In genomic region chr7:34407492-34407891, GRCm38 (mm10) we compare ENCODE assay signal across 8 mouse cellular contexts. TPM values are rescaled to one million over a fixed set of nuclear protein-coding genes. Genes with fewer than 3 reads are reported as not detected.
DNase-seq lines count a peak whose midpoint lies in the region; ATAC-seq and TF ChIP-seq lines count a peak whose summit lies in the region.

No protein-coding gene starts in this region.

- no peak overlapping the region for H3K4me2 ChIP-seq in heart, embryonic 11.5 days
- H3K4me2 ChIP-seq in forebrain, embryonic 13.5 days: peak overlapping the region; percentile 33
- H3K4me2 ChIP-seq in hindbrain, embryonic 13.5 days: peak overlapping the region; percentile 30
- H3K4me2 ChIP-seq in liver, embryonic 11.5 days: no peak overlapping the region

- TF ChIP-seq CTCF in E14TG2a.4 (conservative IDR thresholded peaks at IDR 0.05; ENCODE audit: low read length): peak; percentile 36

- no peaks in the 10 kb centered on the region for H3K9me3 ChIP-seq in heart, embryonic 11.5 days (replicated peaks; ENCODE audit: control insufficient read depth, low read length)
- H3K9me3 ChIP-seq in E14TG2a.4 (ENCODE audit: low read length): no peaks in the 10 kb centered on the region
- no peaks in the 10 kb centered on the region for H3K9me3 ChIP-seq in forebrain, embryonic 13.5 days (replicated peaks)
- H3K9me3 ChIP-seq in hindbrain, embryonic 13.5 days: no peaks in the 10 kb centered on the region
- H3K9me3 ChIP-seq in liver, embryonic 11.5 days (ENCODE audit: control insufficient read depth, low read length): no peaks in the 10 kb centered on the region

- no peaks in the 10 kb centered on the region for H3K4me1 ChIP-seq in heart, embryonic 11.5 days (ENCODE audit: control insufficient read depth, insufficient read depth, low read length)
- H3K4me1 ChIP-seq in E14TG2a.4 (replicated peaks; ENCODE audit: low read depth, low read length): peaks cover 29% of the 10 kb centered on the region
- no peaks in the 10 kb centered on the region for H3K4me1 ChIP-seq in forebrain, embryonic 13.5 days
- H3K4me1 ChIP-seq in hindbrain, embryonic 13.5 days (replicated peaks): no peaks in the 10 kb centered on the region
- no peaks in the 10 kb centered on the region for H3K4me1 ChIP-seq in liver, embryonic 11.5 days (replicated peaks; ENCODE audit: control insufficient read depth, insufficient read depth, low read length)

- no peak overlapping the region for H3K9ac ChIP-seq in heart, embryonic 11.5 days (ENCODE audit: low read depth, low read length)
- peak overlapping the region; percentile 30; the same call in 1 of the 2 replicates for H3K9ac ChIP-seq in forebrain, embryonic 13.5 days
- no peak overlapping the region for H3K9ac ChIP-seq in hindbrain, embryonic 13.5 days
- no peak overlapping the region for H3K9ac ChIP-seq in liver, embryonic 11.5 days (ENCODE audit: low read depth, low read length)

- no peak overlapping the region for H3K4me3 ChIP-seq in heart, embryonic 11.5 days (ENCODE audit: low read depth, low read length)
- H3K4me3 ChIP-seq in E14TG2a.4 (replicated peaks; ENCODE audit: low read length): no peak overlapping the region
- H3K4me3 ChIP-seq in forebrain, embryonic 13.5 days: no peak overlapping the region
- H3K4me3 ChIP-seq in hindbrain, embryonic 13.5 days: no peak overlapping the region
- H3K4me3 ChIP-seq in liver, embryonic 11.5 days (ENCODE audit: low read depth, low read length): no peak overlapping the region

- no peak for ATAC-seq in heart, embryonic 11.5 days (replicated peaks; ENCODE audit: insufficient number of reproducible peaks, low FRiP score, low TSS enrichment)
- peak; percentile 73 for ATAC-seq in forebrain, embryonic 13.5 days
- peak; percentile 43; the same call in 1 of the 2 replicates for ATAC-seq in hindbrain, embryonic 13.5 days (ENCODE audit: low FRiP score)
- no peak for ATAC-seq in liver, embryonic 11.5 days (replicated peaks; ENCODE audit: low FRiP score)

- no peak overlapping the region for H3K27ac ChIP-seq in heart, embryonic 11.5 days (ENCODE audit: low read depth, low read length)
- H3K27ac ChIP-seq in forebrain, embryonic 13.5 days: no peak overlapping the region
- H3K27ac ChIP-seq in hindbrain, embryonic 13.5 days: no peak overlapping the region
- H3K27ac ChIP-seq in liver, embryonic 11.5 days (ENCODE audit: low read depth, low read length): no peak overlapping the region

- 8% methylated on average over 8 of the region's 8 CpGs for WGBS in heart, embryonic 11.5 days (ENCODE audit: insufficient replicate concordance)
- WGBS in forebrain, embryonic 13.5 days: 8% methylated on average over 8 of the region's 8 CpGs
- WGBS in hindbrain, embryonic 13.5 days: 8% methylated on average over 8 of the region's 8 CpGs
- 13% methylated on average over 8 of the region's 8 CpGs for WGBS in liver, embryonic 11.5 days

- H3K27me3 ChIP-seq in heart, embryonic 11.5 days (ENCODE audit: control insufficient read depth, insufficient read depth, low read length): no peaks in the 10 kb centered on the region
- H3K27me3 ChIP-seq in E14TG2a.4 (ENCODE audit: insufficient read depth, low read length): 0 out of 2 replicates have a peak, but pooled peaks cover 2% of the 10 kb centered on the region
- H3K27me3 ChIP-seq in forebrain, embryonic 13.5 days: no peaks in the 10 kb centered on the region
- 0 out of 2 replicates have a peak, but pooled peaks cover 2% of the 10 kb centered on the region for H3K27me3 ChIP-seq in hindbrain, embryonic 13.5 days
- no peaks in the 10 kb centered on the region for H3K27me3 ChIP-seq in liver, embryonic 11.5 days (replicated peaks; ENCODE audit: control insufficient read depth, insufficient read depth, low read length)

- H3K36me3 ChIP-seq in heart, embryonic 11.5 days (ENCODE audit: control insufficient read depth, insufficient read depth, low read length): no peaks in the 10 kb centered on the region
- H3K36me3 ChIP-seq in E14TG2a.4 (ENCODE audit: insufficient read depth, low read length): no peaks in the 10 kb centered on the region
- no peaks in the 10 kb centered on the region for H3K36me3 ChIP-seq in forebrain, embryonic 13.5 days (ENCODE audit: poor library complexity, severe bottlenecking)
- H3K36me3 ChIP-seq in hindbrain, embryonic 13.5 days: no peaks in the 10 kb centered on the region
- no peaks in the 10 kb centered on the region for H3K36me3 ChIP-seq in liver, embryonic 11.5 days (ENCODE audit: control insufficient read depth, insufficient read depth, low read length)

- peak; percentile 90 for DNase-seq in heart, adult 11 months
- peak; percentile 38 for DNase-seq in cerebellum, adult 11 months
- DNase-seq in liver, embryonic 11.5 days (ENCODE audit: low spot score): peak; percentile 40
- DNase-seq in neural tube, embryonic 10.5 days (ENCODE audit: extremely low spot score, low spot score): peak; percentile 66

RNA-seq across cellular contexts. Expression of gene Lsm14a, which starts 14.4 kb away (rescaled TPM):
- polyA plus RNA-seq in heart, embryonic 11.5 days (2014; fragmentation: Nextera tagmentation; extraction: Ambion mirVana): 41.7 and 46.4 TPM in 2 replicates
- polyA plus RNA-seq in forebrain, embryonic 13.5 days (2015; fragmentation: Nextera tagmentation; extraction: Ambion mirVana): 95.1 and 96.0 TPM in 2 replicates
- polyA plus RNA-seq in hindbrain, embryonic 13.5 days (2015; fragmentation: Nextera tagmentation; extraction: Ambion mirVana): 67.3 and 68.1 TPM in 2 replicates
- polyA plus RNA-seq in liver, embryonic 11.5 days (2014; fragmentation: Nextera tagmentation; extraction: Ambion mirVana): 44.3 TPM in 2 replicates

Comparison
In these comparisons a context has a peak if more than half of its experiments do, and no peak if none do; other contexts are left out.
1. DNase-seq: peak in every context shown above with its lines; median percentile 90 in heart, adult 11 months; 66 in neural tube, embryonic 10.5 days; 40 in liver, embryonic 11.5 days; 38 in cerebellum, adult 11 months.
2. ATAC-seq: peak in forebrain, embryonic 13.5 days (single experiment) and hindbrain, embryonic 13.5 days (single experiment); none in heart, embryonic 11.5 days (single experiment) and liver, embryonic 11.5 days (single experiment).
3. H3K4me2 ChIP-seq: peak in forebrain, embryonic 13.5 days (single experiment) and hindbrain, embryonic 13.5 days (single experiment); none in heart, embryonic 11.5 days (single experiment) and liver, embryonic 11.5 days (single experiment).